Mouse (Mus musculus) MEL (cell line): ENCODE measurements around the gene Gpnmb. TPM values are rescaled to one million over a fixed set of nuclear protein-coding genes. Genes with fewer than 3 reads are reported as not detected.

Experiments
- DNase-seq: peaks from one replicate; pipeline ENCODE4 v3.0.0; 2011; ENCODE audit warnings: low read depth, low spot score
- H3K27ac ChIP-seq: 2 replicates; pipeline ENCODE4 v1.5.1; 2012; ENCODE audit warnings: low read depth, mild to moderate bottlenecking, control low read depth, low read length, moderate library complexity; ENCODE audit not compliant: control insufficient read depth
- H3K27me3 ChIP-seq, 2 experiments: fragments of 150-350 bp in 1 of 2; sonication (generic) in 1 of 2; 2 replicates each; pipeline ENCODE4 v1.6.1; 2012; ENCODE audit warnings: low read length in 2 of 2, mild to moderate bottlenecking in 2 of 2, improper control_type of control experiment in 1 of 2, moderate library complexity in 1 of 2; ENCODE audit not compliant: insufficient read depth in 2 of 2, control insufficient read depth in 1 of 2
- H3K36me3 ChIP-seq, 2 experiments: 2 replicates each; pipeline ENCODE4 v1.6.1; 2012 to 2014; ENCODE audit warnings: low read length in 2 of 2, improper control_type of control experiment in 1 of 2, inconsistent platforms in 1 of 2, mild to moderate bottlenecking in 1 of 2; ENCODE audit not compliant: insufficient read depth in 2 of 2, control insufficient read depth in 1 of 2
- H3K4me1 ChIP-seq, 2 experiments: fragments of 150-350 bp in 1 of 2; sonication (generic) in 1 of 2; 2 replicates each; pipeline ENCODE4 v1.6.1; 2012; ENCODE audit warnings: low read length in 2 of 2, improper control_type of control experiment in 1 of 2, mild to moderate bottlenecking in 1 of 2; ENCODE audit not compliant: insufficient read depth in 2 of 2, control insufficient read depth in 1 of 2
- H3K4me3 ChIP-seq, 2 experiments: fragments of 150-350 bp in 1 of 2; sonication (generic) in 1 of 2; 2 replicates each; pipeline ENCODE4 v1.5.1; 2012; ENCODE audit warnings: low read depth in 2 of 2, low read length in 2 of 2, mild to moderate bottlenecking in 2 of 2, moderate library complexity in 2 of 2, control low read depth in 1 of 2, improper control_type of control experiment in 1 of 2; ENCODE audit not compliant: control insufficient read depth in 1 of 2, insufficient read depth in 1 of 2
- H3K79me2 ChIP-seq: 2 replicates; pipeline ENCODE4 v1.6.1; 2012; ENCODE audit warnings: mild to moderate bottlenecking, low read length, moderate library complexity; ENCODE audit not compliant: control insufficient read depth, poor library complexity, insufficient read depth
- H3K9ac ChIP-seq: 2 replicates; pipeline ENCODE4 v1.6.1; 2012; ENCODE audit warnings: low read depth, mild to moderate bottlenecking, control low read depth, low read length, moderate library complexity; ENCODE audit not compliant: control insufficient read depth, poor library complexity, severe bottlenecking
- H3K9me3 ChIP-seq: fragments of 150-350 bp; sonication (generic); replicated peaks from 2 replicates; pipeline ENCODE4 v1.6.1; 2012; ENCODE audit warnings: mild to moderate bottlenecking, low read length, improper control_type of control experiment, moderate library complexity; ENCODE audit not compliant: insufficient read depth
- CHD1 ChIP-seq: IDR thresholded peaks from 2 replicates; pipeline ENCODE4 v1.6.1; 2012; ENCODE audit warnings: low read depth, mild to moderate bottlenecking, inconsistent platforms, low read length, improper control_type of control experiment
- CHD2 ChIP-seq: IDR thresholded peaks from 2 replicates; pipeline ENCODE4 v1.6.1; 2011; ENCODE audit warnings: low read length, improper control_type of control experiment
- CTCF ChIP-seq, 3 experiments: IDR thresholded peaks in 2 of 3; conservative IDR thresholded peaks in 1 of 3; 2 replicates each; pipeline ENCODE4 v1.5.1; 2011 to 2012; ENCODE audit warnings: low read length in 3 of 3, low read depth in 2 of 3, mild to moderate bottlenecking in 2 of 3, improper control_type of control experiment in 1 of 3, inconsistent platforms in 1 of 3, mixed read lengths in 1 of 3, moderate library complexity in 1 of 3; ENCODE audit not compliant: control insufficient read depth in 1 of 3, insufficient read depth in 1 of 3, poor library complexity in 1 of 3, severe bottlenecking in 1 of 3
- E2F4 ChIP-seq: IDR thresholded peaks from 2 replicates; pipeline ENCODE4 v1.6.1; 2011; ENCODE audit warnings: low read depth, low read length, improper control_type of control experiment, borderline replicate concordance
- EP300 ChIP-seq, 2 experiments: IDR thresholded peaks; 2 replicates each; pipeline ENCODE4 v1.6.1; 2011; ENCODE audit warnings: improper control_type of control experiment in 2 of 2, low read length in 2 of 2, low read depth in 1 of 2, mild to moderate bottlenecking in 1 of 2
- ETS1 ChIP-seq: IDR thresholded peaks from 2 replicates; pipeline ENCODE4 v1.6.1; 2012; ENCODE audit warnings: low read depth, mild to moderate bottlenecking, inconsistent platforms, low read length, improper control_type of control experiment, moderate library complexity
- GABPA ChIP-seq: IDR thresholded peaks from 2 replicates; pipeline ENCODE4 v1.6.1; 2012; ENCODE audit warnings: low read depth, mild to moderate bottlenecking, inconsistent platforms, low read length, improper control_type of control experiment, moderate library complexity
- HCFC1 ChIP-seq: IDR thresholded peaks from 2 replicates; pipeline ENCODE4 v1.6.1; 2012; ENCODE audit warnings: low read depth, mild to moderate bottlenecking, inconsistent platforms, low read length, improper control_type of control experiment, moderate library complexity
- JUND ChIP-seq: IDR thresholded peaks from 2 replicates; pipeline ENCODE4 v1.6.1; 2011; ENCODE audit warnings: low read depth, mild to moderate bottlenecking, improper control_type of control experiment, low read length
- KAT2A ChIP-seq: conservative IDR thresholded peaks from 2 replicates; pipeline ENCODE4 v1.6.1; 2012; ENCODE audit warnings: low read depth, low read length, improper control_type of control experiment, inconsistent platforms
- MAX ChIP-seq: IDR thresholded peaks from 2 replicates; pipeline ENCODE4 v1.6.1; 2011; ENCODE audit warnings: low read length, improper control_type of control experiment
- MAZ ChIP-seq: IDR thresholded peaks from 2 replicates; pipeline ENCODE4 v1.6.1; 2012; ENCODE audit warnings: low read depth, mild to moderate bottlenecking, inconsistent platforms, low read length, improper control_type of control experiment
- MEF2A ChIP-seq: IDR thresholded peaks from 2 replicates; pipeline ENCODE4 v1.6.1; 2014; ENCODE audit warnings: low read depth, mild to moderate bottlenecking, inconsistent platforms, low read length, improper control_type of control experiment; ENCODE audit not compliant: poor library complexity, insufficient replicate concordance, severe bottlenecking; ENCODE audit errors: extremely low read depth
- MXI1 ChIP-seq: IDR thresholded peaks from 2 replicates; pipeline ENCODE4 v1.6.1; 2011; ENCODE audit warnings: mild to moderate bottlenecking, low read depth, low read length, improper control_type of control experiment
- MYB ChIP-seq: IDR thresholded peaks from 2 replicates; pipeline ENCODE4 v1.6.1; 2011; ENCODE audit warnings: mild to moderate bottlenecking, low read depth, low read length, improper control_type of control experiment
- NRF1 ChIP-seq: IDR thresholded peaks from 2 replicates; pipeline ENCODE4 v1.6.1; 2014; ENCODE audit warnings: low read depth, mild to moderate bottlenecking, inconsistent platforms, low read length, improper control_type of control experiment, moderate library complexity; ENCODE audit not compliant: poor library complexity, insufficient read depth, severe bottlenecking
- POLR2AphosphoS5 ChIP-seq: IDR thresholded peaks from 2 replicates; pipeline ENCODE4 v1.6.1; 2012; ENCODE audit warnings: low read depth, borderline replicate concordance, mild to moderate bottlenecking, inconsistent platforms, low read length, moderate library complexity, mixed read lengths
- RAD21 ChIP-seq: IDR thresholded peaks from 2 replicates; pipeline ENCODE4 v1.6.1; 2011; ENCODE audit warnings: mild to moderate bottlenecking, low read depth, low read length, improper control_type of control experiment
- SIN3A ChIP-seq: IDR thresholded peaks from 2 replicates; pipeline ENCODE4 v1.6.1; 2012; ENCODE audit warnings: low read length, improper control_type of control experiment, inconsistent platforms
- TAL1 ChIP-seq: IDR thresholded peaks from 2 replicates; pipeline ENCODE4 v1.6.1; 2012; ENCODE audit warnings: mild to moderate bottlenecking, inconsistent platforms, low read length, moderate library complexity, mixed read lengths
- TBP ChIP-seq: IDR thresholded peaks from 2 replicates; pipeline ENCODE4 v1.8.0; 2011; ENCODE audit warnings: low read depth, low read length, improper control_type of control experiment
- TCF12 ChIP-seq: IDR thresholded peaks from 2 replicates; pipeline ENCODE4 v1.6.1; 2014; ENCODE audit warnings: low read depth, mild to moderate bottlenecking, inconsistent platforms, low read length, improper control_type of control experiment, moderate library complexity
- USF1 ChIP-seq: IDR thresholded peaks from 2 replicates; pipeline ENCODE4 v1.6.1; 2014; ENCODE audit warnings: low read depth, mild to moderate bottlenecking, inconsistent platforms, low read length, improper control_type of control experiment, moderate library complexity
- USF2 ChIP-seq, 2 experiments: IDR thresholded peaks; 2 replicates each; pipeline ENCODE4 v1.6.1; 2011 to 2012; ENCODE audit warnings: improper control_type of control experiment in 2 of 2, low read length in 2 of 2, borderline replicate concordance in 1 of 2, inconsistent platforms in 1 of 2, low read depth in 1 of 2, mild to moderate bottlenecking in 1 of 2; ENCODE audit not compliant: insufficient read depth in 1 of 2
- ZMIZ1 ChIP-seq: IDR thresholded peaks from 2 replicates; pipeline ENCODE4 v1.6.1; 2012; ENCODE audit warnings: low read depth, mild to moderate bottlenecking, inconsistent platforms, low read length, improper control_type of control experiment, moderate library complexity
- ZNF384 ChIP-seq: IDR thresholded peaks from 2 replicates; pipeline ENCODE4 v1.6.1; 2012; ENCODE audit warnings: low read depth, mild to moderate bottlenecking, inconsistent platforms, low read length, improper control_type of control experiment
- polyA plus RNA-seq, 2 experiments: library from polyadenylated mRNA; stranded (reverse) in 1 of 2; unstranded in 1 of 2; fragments of >175 nt in 1 of 2; fragments of >200 nt in 1 of 2; gene quantifications; 2 replicates each; pipeline versions ENCODE4 v1.2.1 to v1.2.4; 2012; ENCODE audit warnings: low replicate concordance in 2 of 2, low read depth in 1 of 2; ENCODE audit not compliant: insufficient read length in 2 of 2, insufficient read depth in 1 of 2, missing spikeins in 1 of 2
- total RNA-seq: library from RNA; depleted of rRNA; stranded (reverse); fragments of 300-350 nt; gene quantifications from 2 replicates; pipeline ENCODE4 v1.2.3, GENCODE M21; 2012

Gene Gpnmb
- total and polyA plus RNA-seq, 3 experiments, result not detected

DNA sequence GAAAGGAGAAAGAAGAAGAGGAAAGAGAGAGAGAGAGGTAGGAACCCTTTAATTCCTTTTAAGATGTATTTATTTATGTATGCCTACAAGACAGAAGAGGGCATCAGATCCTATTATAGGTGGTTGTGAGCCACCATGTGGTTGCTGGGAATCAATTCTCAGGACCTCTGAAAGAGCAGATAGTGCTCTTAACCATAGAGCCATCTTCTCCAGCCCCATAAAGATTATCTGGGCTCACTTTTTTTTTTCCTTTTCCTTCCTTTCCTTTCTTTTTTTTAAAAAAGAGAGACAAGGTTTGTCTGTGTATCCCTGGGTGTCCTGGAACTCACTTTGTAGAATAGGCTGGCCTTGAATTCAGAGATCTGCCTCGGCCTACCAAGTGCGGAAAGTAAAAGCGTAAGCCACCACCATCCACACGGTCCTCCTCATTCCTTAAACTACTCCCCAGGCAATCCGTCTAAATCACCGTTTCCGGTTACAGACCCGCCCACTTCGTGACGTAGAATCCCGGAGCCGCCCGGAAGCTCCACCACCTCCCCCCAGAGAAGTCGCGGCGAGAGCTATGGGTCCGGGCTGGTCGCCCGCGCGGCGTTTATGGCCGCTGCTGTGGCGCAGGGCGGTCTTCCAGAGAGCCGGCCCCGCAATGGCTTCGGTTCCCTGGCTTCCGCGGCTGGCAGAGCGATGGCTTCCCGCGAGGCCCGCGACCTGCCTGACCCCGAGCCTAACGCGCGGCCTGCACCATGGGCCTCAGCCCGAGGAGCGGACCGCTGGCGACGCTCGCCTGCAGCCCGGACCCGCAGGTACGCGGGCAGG is 37.2 kb downstream of the Gpnmb start, which contains the start of gene Malsu1 (continued):
- no peak for TF ChIP-seq ETS1
- TF ChIP-seq CTCF (IDR thresholded peaks at IDR 0.05 in 2 of 3, conservative IDR thresholded peaks at IDR 0.05 in 1 of 3; ENCODE audit: control insufficient read depth in 1 of 3, insufficient read depth in 1 of 3, low read depth in 2 of 3, low read length in 3 of 3, poor library complexity in 1 of 3, severe bottlenecking in 1 of 3), result no peak; a peak in 1 of 6 replicates
- no peak for TF ChIP-seq CHD2
- TF ChIP-seq GABPA, result no peak

DNA sequence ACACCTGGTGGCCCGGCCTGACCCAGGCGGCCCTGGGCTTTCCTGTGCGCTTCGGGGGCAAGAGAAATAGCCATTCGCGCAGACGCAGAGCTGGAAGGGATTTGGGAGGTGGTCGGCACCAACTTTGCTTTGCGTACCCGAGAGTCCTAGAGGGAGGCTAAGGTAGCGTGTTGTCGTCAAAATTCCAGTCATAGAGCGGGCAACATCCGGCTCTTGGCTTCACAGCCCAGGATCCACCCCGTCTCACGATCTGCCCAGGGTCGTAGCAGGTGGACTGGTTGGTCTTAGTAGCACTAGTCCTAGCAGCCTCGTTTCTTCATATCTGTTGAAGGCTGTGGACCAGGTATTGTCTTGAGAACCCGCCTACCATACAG is 37.8 kb downstream of the Gpnmb start:
- DNase-seq, result no peak
- Histone ChIP-seq H3K4me3 (peak overlapping the region; percentile 70 to 90), H3K79me2 (peaks cover 21% of the 10 kb centered on the region)

DNA sequence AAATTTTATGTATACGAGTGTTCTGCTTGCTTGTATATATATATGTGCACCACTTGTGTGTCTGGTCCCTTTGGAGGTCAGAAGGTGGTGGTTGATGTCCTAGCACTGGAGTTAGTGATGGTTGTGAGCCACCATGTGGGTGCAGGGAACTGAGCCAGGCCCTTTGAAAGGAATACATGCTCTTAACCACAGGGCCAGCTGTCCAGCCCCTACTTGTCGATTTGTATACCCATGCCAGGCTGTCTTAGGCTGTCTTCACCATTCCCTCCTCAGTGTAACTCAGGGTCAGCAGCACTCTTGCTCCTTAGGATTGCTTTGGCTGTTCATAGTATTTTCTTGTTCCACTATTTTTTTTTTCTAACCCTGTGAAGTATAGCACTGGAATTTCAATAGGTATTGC is 41.5 kb downstream of the Gpnmb start:
- Histone ChIP-seq H3K4me3 (no peak overlapping the region), H3K9me3 (no peaks in the 10 kb centered on the region), H3K36me3 (peaks cover 2 to 11% of the 10 kb centered on the region in 2 experiments; a peak in 3 of 4 replicates), H3K27ac (no peak overlapping the region), H3K4me1 (peaks cover 2 to 14% of the 10 kb centered on the region in 2 experiments; a peak in 3 of 4 replicates), H3K27me3 (no peaks in the 10 kb centered on the region), H3K79me2 (peaks cover 21% of the 10 kb centered on the region), H3K9ac (no peak overlapping the region)
- DNase-seq, result no peak
- TF ChIP-seq USF2 (IDR thresholded peaks at IDR 0.05; ENCODE audit: borderline replicate concordance in 1 of 2, insufficient read depth in 1 of 2, low read depth in 1 of 2, low read length in 2 of 2), result no peak
- TF ChIP-seq NRF1, result no peak
- TF ChIP-seq POLR2AphosphoS5, result no peak
- TF ChIP-seq TAL1, result no peak
- no peak for TF ChIP-seq EP300 (IDR thresholded peaks at IDR 0.05; ENCODE audit: low read depth in 1 of 2, low read length in 2 of 2)
- TF ChIP-seq SIN3A, result no peak
- TF ChIP-seq USF1, result no peak
- no peak for TF ChIP-seq TCF12
- TF ChIP-seq RAD21, result no peak
- TF ChIP-seq HCFC1, result no peak
- no peak for TF ChIP-seq CHD1
- no peak for TF ChIP-seq E2F4
- TF ChIP-seq GABPA, result no peak
- TF ChIP-seq MAZ, result no peak

More for the DNA sequence above, 37.8 kb downstream of the Gpnmb start:
- Histone ChIP-seq H3K9ac (peak overlapping the region; percentile 76), H3K27ac (no peak overlapping the region), H3K27me3 (peaks cover 0 to 2% of the 10 kb centered on the region in 2 experiments; a peak in 2 of 4 replicates), H3K4me1 (peaks cover 3 to 11% of the 10 kb centered on the region in 2 experiments; a peak in 3 of 4 replicates), H3K36me3 (peaks cover 2 to 7% of the 10 kb centered on the region in 2 experiments; a peak in 3 of 4 replicates), H3K9me3 (no peaks in the 10 kb centered on the region)
- TF ChIP-seq CHD2, result no peak
- no peak for TF ChIP-seq KAT2A
- TF ChIP-seq MYB, result no peak
- TF ChIP-seq POLR2AphosphoS5, result no peak
- no peak for TF ChIP-seq GABPA
- no peak for TF ChIP-seq TAL1
- no peak for TF ChIP-seq TBP
- TF ChIP-seq MXI1, result no peak
- TF ChIP-seq ZNF384, result no peak
- no peak for TF ChIP-seq ETS1
- no peak for TF ChIP-seq JUND
- no peak for TF ChIP-seq MAX
- no peak for TF ChIP-seq ZMIZ1
- no peak for TF ChIP-seq USF1
- no peak for TF ChIP-seq CHD1
- TF ChIP-seq MEF2A, result no peak
- TF ChIP-seq CTCF (IDR thresholded peaks at IDR 0.05 in 2 of 3, conservative IDR thresholded peaks at IDR 0.05 in 1 of 3; ENCODE audit: control insufficient read depth in 1 of 3, insufficient read depth in 1 of 3, low read depth in 2 of 3, low read length in 3 of 3, poor library complexity in 1 of 3, severe bottlenecking in 1 of 3), result no peak
- no peak for TF ChIP-seq HCFC1
